Mouse (Mus musculus) stomach, embryonic 14.5 days (tissue): ENCODE results near the gene R3hdm2. TPM values are rescaled to one million over a fixed set of nuclear protein-coding genes. Genes with fewer than 3 reads are reported as not detected.

ENCODE experiments used
- ATAC-seq: fragments of 200-750 bp; cut with Nextera tagmentation; 2 replicates; pipeline ENCODE4 v1.8.0; 2017; ENCODE audit warnings: low read depth, moderate TSS enrichment; ENCODE audit not compliant: insufficient number of reproducible peaks, insufficient read depth, low FRiP score
- H3K27ac ChIP-seq: fragments of 300-500 bp; sonication (generic); 2 replicates; pipeline ENCODE4 v1.5.1; 2014; ENCODE audit warnings: mild to moderate bottlenecking, low read length, moderate library complexity, mixed read lengths
- H3K27me3 ChIP-seq: fragments of 300-500 bp; sonication (generic); 2 replicates; pipeline ENCODE4 v1.6.1; 2014; ENCODE audit warnings: low read length, control low read depth, mixed read lengths; ENCODE audit not compliant: control insufficient read depth, insufficient read depth
- H3K36me3 ChIP-seq: fragments of 300-500 bp; sonication (generic); 2 replicates; pipeline ENCODE4 v1.6.1; 2014; ENCODE audit warnings: mild to moderate bottlenecking, control low read depth, low read length, moderate library complexity, mixed read lengths; ENCODE audit not compliant: control insufficient read depth, insufficient read depth
- H3K4me1 ChIP-seq: fragments of 300-500 bp; sonication (generic); 2 replicates; pipeline ENCODE4 v1.6.1; 2014; ENCODE audit warnings: low read length, control low read depth, mixed read lengths; ENCODE audit not compliant: control insufficient read depth, insufficient read depth
- H3K4me2 ChIP-seq: fragments of 300-500 bp; sonication (generic); replicated peaks from 2 replicates; pipeline ENCODE4 v1.6.1; 2014; ENCODE audit warnings: low read depth, low read length, control low read depth
- H3K4me3 ChIP-seq: fragments of 300-500 bp; sonication (generic); 2 replicates; pipeline ENCODE4 v1.5.1; 2014; ENCODE audit warnings: low read depth, low read length, control low read depth
- H3K9ac ChIP-seq: fragments of 300-500 bp; sonication (generic); replicated peaks from 2 replicates; pipeline ENCODE4 v1.6.1; 2014; ENCODE audit warnings: low read depth, mild to moderate bottlenecking, control low read depth, low read length, moderate library complexity, mixed read lengths
- H3K9me3 ChIP-seq: fragments of 300-500 bp; sonication (generic); 2 replicates; pipeline ENCODE4 v1.6.1; 2016; ENCODE audit warnings: low read depth, low read length, control low read depth; ENCODE audit not compliant: control insufficient read depth
- WGBS: fragments of 180-500 bp; shearing (Covaris S2); extraction: QIAGEN DNeasy Blood & Tissue Kit; methylation state at CpG from one replicate; pipeline ENCODE4 v1.1.7; 2014; 5-methylcytosine and 5-hydroxymethylcytosine counted together
- polyA plus RNA-seq: library from polyadenylated mRNA; unstranded; fragments of >200 nt; fragmentation: Nextera tagmentation; extraction: Ambion mirVana; gene quantifications from 2 replicates; pipeline ENCODE4 v1.2.1, GENCODE M21; 2014

Gene R3hdm2
- polyA plus RNA-seq, 1 experiment from 2014 or later = 37.3 TPM

DNA sequence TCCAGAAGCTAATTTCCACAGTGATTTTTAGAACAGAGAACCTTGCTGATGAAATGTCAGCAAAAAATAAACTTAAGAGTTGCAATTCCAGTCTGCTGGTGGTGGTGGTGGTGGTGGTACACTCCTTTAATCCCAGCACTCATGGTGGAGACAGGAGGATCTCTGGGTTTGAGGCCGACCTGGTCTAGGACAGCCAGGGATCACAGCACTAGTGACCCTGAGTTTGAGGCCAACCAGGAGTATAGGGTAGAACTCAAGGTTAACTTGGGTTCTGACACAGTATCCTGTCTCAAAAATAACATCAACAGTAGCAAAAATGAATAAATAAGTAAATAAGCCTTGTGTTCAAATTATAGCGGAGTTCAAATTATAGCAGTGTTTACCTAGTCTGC is 1.6 kb downstream of the R3hdm2 start:
- no peak for ATAC-seq
- H3K4me2 ChIP-seq = peak overlapping the region; percentile 65
- no peaks in the 10 kb centered on the region for H3K27me3 ChIP-seq
- H3K9me3 ChIP-seq = no peaks in the 10 kb centered on the region
- no peaks in the 10 kb centered on the region for H3K36me3 ChIP-seq
- peak overlapping the region; percentile 88; the same call in 1 of the 2 replicates for H3K27ac ChIP-seq
- peak overlapping the region; percentile 61 for H3K4me3 ChIP-seq
- H3K4me1 ChIP-seq = peaks cover 15% of the 10 kb centered on the region
- peak overlapping the region; percentile 83; the same call in 1 of the 2 replicates for H3K9ac ChIP-seq
- WGBS = 49% methylated on average over 2 of the region's 2 CpGs

DNA sequence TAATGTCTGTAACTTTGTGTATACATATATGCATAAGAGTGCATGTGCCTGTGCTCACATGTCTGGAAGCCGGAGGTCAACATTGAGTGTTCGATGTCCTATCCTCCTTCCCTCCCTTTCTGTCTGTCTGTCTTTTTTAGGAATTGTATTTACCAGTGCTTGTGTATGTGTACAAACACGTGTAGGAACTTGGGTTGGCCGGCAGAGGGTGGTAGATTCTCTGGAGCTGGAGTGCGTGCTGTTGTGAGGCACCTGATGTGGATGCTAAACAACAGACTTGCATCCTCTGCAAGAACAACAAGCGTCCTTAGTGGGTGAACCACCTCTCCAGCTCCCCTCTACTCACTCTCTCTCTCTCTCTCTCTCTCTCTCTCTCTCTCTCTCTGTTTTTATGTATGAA is 11.6 kb downstream of the R3hdm2 start:
- H3K9me3 ChIP-seq = no peaks in the 10 kb centered on the region
- peaks cover 15% of the 10 kb centered on the region for H3K36me3 ChIP-seq
- no peak overlapping the region for H3K9ac ChIP-seq
- H3K27ac ChIP-seq = no peak overlapping the region
- no peak overlapping the region for H3K4me3 ChIP-seq
- ATAC-seq = no peak
- H3K27me3 ChIP-seq = no peaks in the 10 kb centered on the region
- no peak overlapping the region for H3K4me2 ChIP-seq
- no peaks in the 10 kb centered on the region for H3K4me1 ChIP-seq
- WGBS = 85% methylated on average over 6 of the region's 6 CpGs

DNA sequence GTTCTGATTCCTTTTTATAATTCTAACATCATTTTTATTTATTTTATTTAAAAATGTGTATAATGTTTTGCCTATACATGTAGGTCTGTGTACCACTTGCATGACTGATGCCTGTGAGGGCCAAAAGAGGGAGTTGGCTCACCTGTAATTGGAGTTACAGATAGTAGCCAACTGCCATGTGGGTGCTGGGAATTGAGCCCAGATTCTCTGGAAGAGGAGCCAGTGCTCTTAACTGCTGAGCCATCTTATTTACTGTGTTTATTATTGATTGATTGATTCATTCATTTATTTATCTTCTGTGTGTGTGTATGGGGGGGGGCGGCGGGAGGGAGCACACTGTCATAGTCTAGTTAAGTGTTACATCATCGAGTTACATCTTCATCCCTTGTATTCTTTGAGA is 24.6 kb downstream of the R3hdm2 start:
- H3K27me3 ChIP-seq = no peaks in the 10 kb centered on the region
- H3K4me3 ChIP-seq = no peak overlapping the region
- H3K9ac ChIP-seq = no peak overlapping the region
- no peaks in the 10 kb centered on the region for H3K4me1 ChIP-seq
- no peaks in the 10 kb centered on the region for H3K9me3 ChIP-seq
- no peak overlapping the region for H3K27ac ChIP-seq
- no peak overlapping the region for H3K4me2 ChIP-seq
- no peak for ATAC-seq
- 93% methylated on average over 3 of the region's 3 CpGs for WGBS
- H3K36me3 ChIP-seq = peaks cover 4% of the 10 kb centered on the region

DNA sequence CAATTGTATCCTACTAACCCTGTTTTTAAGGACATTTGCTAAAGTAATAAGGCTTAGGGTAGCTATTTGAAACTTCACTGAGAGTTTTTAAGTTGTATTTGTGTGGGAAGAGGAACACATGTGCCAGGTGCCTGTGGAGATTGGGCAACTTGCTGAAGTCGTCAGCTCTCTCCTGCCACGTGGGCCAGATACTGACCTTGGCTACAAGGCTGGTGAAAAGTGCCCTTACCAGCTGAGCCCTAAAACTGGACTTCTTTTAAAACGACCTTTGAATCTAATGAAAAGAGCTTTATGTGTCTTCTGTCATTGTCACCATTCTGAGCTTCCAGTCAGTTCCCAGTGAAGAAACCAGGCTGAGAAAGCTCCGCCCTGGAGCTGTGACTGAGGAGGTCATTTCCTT is 27.3 kb downstream of the R3hdm2 start:
- H3K4me1 ChIP-seq = peaks cover 10% of the 10 kb centered on the region; the same call in 1 of the 2 replicates
- H3K9ac ChIP-seq = no peak overlapping the region
- H3K4me2 ChIP-seq = no peak overlapping the region
- H3K4me3 ChIP-seq = no peak overlapping the region
- no peaks in the 10 kb centered on the region for H3K9me3 ChIP-seq
- no peaks in the 10 kb centered on the region for H3K27me3 ChIP-seq
- no peak for ATAC-seq
- WGBS = 70% methylated on average over 4 of the region's 4 CpGs
- no peak overlapping the region for H3K27ac ChIP-seq
- H3K36me3 ChIP-seq = peaks cover under 1% of the 10 kb centered on the region; the same call in 1 of the 2 replicates

DNA sequence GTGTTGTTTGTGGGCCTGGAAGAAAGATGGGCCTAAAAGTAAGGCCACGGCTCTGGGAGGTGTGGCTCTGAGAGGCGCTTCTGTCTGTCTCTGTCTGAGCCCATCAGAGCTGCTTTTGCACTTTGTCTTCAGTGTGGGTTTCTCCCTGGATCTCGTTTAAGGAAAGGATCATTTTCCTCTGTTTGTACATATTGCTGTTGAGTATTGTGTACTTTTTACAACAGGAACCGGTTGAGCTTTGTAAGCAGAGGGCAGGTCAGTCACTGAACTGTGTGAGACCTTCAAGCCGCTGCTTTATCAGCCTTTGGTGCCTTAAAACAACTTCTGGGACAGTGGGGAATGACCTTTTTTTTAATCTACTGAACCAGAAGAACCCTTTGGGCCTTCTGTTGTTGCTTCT is 32.0 kb downstream of the R3hdm2 start:
- H3K9ac ChIP-seq = no peak overlapping the region
- peaks cover 10% of the 10 kb centered on the region; the same call in 1 of the 2 replicates for H3K4me1 ChIP-seq
- no peaks in the 10 kb centered on the region for H3K27me3 ChIP-seq
- WGBS = 38% methylated on average over 5 of the region's 5 CpGs
- no peak for ATAC-seq
- peaks cover 3% of the 10 kb centered on the region; the same call in 1 of the 2 replicates for H3K36me3 ChIP-seq
- no peak overlapping the region for H3K4me2 ChIP-seq
- H3K27ac ChIP-seq = no peak overlapping the region
- no peaks in the 10 kb centered on the region for H3K9me3 ChIP-seq
- H3K4me3 ChIP-seq = no peak overlapping the region

DNA sequence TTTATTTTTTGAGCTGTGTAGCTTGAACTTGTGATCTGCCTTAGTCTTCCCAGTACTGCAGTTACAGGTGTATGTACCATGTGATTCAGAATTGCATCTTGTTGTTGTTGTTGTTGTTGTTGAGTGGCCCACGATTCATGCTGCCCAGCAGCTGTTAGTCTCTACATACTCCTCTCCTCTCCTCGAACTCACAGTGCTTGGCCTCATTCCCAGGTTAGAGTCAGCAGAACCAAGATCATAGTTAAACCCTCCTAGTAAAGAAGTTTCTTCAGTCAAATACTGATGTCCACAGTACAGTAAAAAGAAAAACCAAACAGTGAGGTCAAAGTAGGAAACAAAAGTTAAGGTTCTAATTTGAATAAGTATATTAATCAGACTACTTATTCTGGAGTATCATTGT is 32.6 kb downstream of the R3hdm2 start:
- no peak overlapping the region for H3K9ac ChIP-seq
- ATAC-seq = no peak
- no peak overlapping the region for H3K27ac ChIP-seq
- H3K9me3 ChIP-seq = no peaks in the 10 kb centered on the region
- H3K4me3 ChIP-seq = no peak overlapping the region
- peaks cover 3% of the 10 kb centered on the region; the same call in 1 of the 2 replicates for H3K36me3 ChIP-seq
- no peaks in the 10 kb centered on the region for H3K27me3 ChIP-seq
- peaks cover 10% of the 10 kb centered on the region; the same call in 1 of the 2 replicates for H3K4me1 ChIP-seq
- no peak overlapping the region for H3K4me2 ChIP-seq
- WGBS = 81% methylated on average over 2 of the region's 2 CpGs

DNA sequence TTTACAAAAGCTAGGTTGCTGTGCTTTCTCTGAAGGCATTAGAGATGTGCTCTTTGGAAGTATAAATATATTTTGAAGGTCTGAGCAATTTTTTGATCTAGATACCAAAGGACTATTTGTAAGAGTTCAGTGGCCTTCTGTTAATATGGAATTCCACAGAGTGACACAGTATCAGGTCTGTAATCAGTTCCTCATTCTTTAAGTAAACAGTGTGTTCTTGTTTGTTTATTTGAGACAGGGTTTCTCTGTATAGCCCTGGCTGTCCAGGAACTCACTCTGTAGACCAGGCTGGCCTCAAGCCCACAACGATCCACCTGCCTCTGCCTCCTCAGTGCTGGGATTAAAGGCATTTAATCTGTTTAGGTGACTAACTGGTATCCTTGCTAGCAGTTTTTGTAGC is 33.5 kb downstream of the R3hdm2 start:
- H3K9me3 ChIP-seq = no peaks in the 10 kb centered on the region
- H3K36me3 ChIP-seq = peaks cover 3% of the 10 kb centered on the region; the same call in 1 of the 2 replicates
- no peak overlapping the region for H3K9ac ChIP-seq
- 38% methylated on average over 1 of the region's 1 CpGs for WGBS
- peaks cover 10% of the 10 kb centered on the region; the same call in 1 of the 2 replicates for H3K4me1 ChIP-seq
- no peak overlapping the region for H3K27ac ChIP-seq
- H3K27me3 ChIP-seq = no peaks in the 10 kb centered on the region
- H3K4me3 ChIP-seq = no peak overlapping the region
- H3K4me2 ChIP-seq = no peak overlapping the region
- no peak for ATAC-seq

DNA sequence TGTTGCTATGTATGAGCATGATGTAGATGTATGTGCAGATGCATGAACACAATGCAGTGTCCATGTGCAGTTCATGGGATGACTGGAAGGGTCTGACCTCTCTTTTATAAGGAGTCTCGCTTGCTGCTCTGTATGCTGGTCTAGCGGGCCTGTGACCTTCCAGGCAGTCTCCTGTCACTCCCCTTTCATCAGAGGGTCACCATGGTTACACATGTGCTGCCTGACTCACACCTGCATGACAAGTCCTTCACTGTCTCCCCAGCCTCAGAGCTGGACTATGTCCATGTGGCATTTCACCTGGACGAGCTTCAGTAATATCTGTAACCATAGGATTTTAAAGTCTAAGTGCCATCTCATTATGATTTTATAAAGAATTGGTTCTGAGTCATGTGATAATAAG is 34.0 kb downstream of the R3hdm2 start:
- H3K27ac ChIP-seq = no peak overlapping the region
- H3K4me2 ChIP-seq = no peak overlapping the region
- no peaks in the 10 kb centered on the region for H3K27me3 ChIP-seq
- no peak overlapping the region for H3K9ac ChIP-seq
- peaks cover 10% of the 10 kb centered on the region; the same call in 1 of the 2 replicates for H3K4me1 ChIP-seq
- no peak for ATAC-seq
- H3K9me3 ChIP-seq = no peaks in the 10 kb centered on the region
- H3K36me3 ChIP-seq = peaks cover 3% of the 10 kb centered on the region; the same call in 1 of the 2 replicates
- WGBS = 70% methylated on average over 3 of the region's 3 CpGs
- H3K4me3 ChIP-seq = no peak overlapping the region

DNA sequence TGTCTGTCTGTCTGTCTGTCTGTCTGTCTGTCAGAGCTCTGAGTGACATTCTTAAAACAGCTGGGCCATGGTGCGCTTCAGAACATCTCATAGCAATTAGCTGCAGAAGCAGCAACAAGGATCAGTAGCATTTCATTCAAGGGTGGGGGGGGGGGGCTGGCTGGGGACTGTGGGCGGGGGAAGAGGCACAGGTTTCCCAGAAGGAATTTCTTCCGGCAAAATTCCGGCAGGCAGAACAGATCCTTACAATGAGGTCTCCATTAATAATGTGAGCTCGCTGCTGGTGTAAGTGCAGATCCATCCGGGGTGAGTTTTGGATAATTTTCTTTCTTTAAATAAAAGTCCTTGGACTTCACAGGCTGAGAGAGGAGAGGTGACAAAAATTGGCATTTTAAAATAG is 40.0 kb downstream of the R3hdm2 start:
- no peak for ATAC-seq
- Histone ChIP-seq H3K27me3 (no peaks in the 10 kb centered on the region), H3K4me1 (peaks cover 15% of the 10 kb centered on the region), H3K4me2 (no peak overlapping the region), H3K9me3 (no peaks in the 10 kb centered on the region), H3K9ac (no peak overlapping the region), H3K27ac (no peak overlapping the region), H3K4me3 (no peak overlapping the region), H3K36me3 (no peaks in the 10 kb centered on the region)
- WGBS = 4% methylated on average over 6 of the region's 6 CpGs
